Mouse (Mus musculus): ENCODE data around the gene Sigmar1. TPM values are rescaled to one million over a fixed set of nuclear protein-coding genes. Genes with fewer than 3 reads are reported as not detected.

The Sigmar1 gene
- total RNA-seq (2012; rRNA removed): 60.7 and 70.2 TPM in 2 replicates
- total RNA-seq (2014; rRNA removed): 19.8 and 26.4 TPM in 2 replicates
- polyA plus RNA-seq (2012; ENCODE audit: insufficient read length, low read depth): 89.4 and 97.5 TPM in 2 replicates

DNA sequence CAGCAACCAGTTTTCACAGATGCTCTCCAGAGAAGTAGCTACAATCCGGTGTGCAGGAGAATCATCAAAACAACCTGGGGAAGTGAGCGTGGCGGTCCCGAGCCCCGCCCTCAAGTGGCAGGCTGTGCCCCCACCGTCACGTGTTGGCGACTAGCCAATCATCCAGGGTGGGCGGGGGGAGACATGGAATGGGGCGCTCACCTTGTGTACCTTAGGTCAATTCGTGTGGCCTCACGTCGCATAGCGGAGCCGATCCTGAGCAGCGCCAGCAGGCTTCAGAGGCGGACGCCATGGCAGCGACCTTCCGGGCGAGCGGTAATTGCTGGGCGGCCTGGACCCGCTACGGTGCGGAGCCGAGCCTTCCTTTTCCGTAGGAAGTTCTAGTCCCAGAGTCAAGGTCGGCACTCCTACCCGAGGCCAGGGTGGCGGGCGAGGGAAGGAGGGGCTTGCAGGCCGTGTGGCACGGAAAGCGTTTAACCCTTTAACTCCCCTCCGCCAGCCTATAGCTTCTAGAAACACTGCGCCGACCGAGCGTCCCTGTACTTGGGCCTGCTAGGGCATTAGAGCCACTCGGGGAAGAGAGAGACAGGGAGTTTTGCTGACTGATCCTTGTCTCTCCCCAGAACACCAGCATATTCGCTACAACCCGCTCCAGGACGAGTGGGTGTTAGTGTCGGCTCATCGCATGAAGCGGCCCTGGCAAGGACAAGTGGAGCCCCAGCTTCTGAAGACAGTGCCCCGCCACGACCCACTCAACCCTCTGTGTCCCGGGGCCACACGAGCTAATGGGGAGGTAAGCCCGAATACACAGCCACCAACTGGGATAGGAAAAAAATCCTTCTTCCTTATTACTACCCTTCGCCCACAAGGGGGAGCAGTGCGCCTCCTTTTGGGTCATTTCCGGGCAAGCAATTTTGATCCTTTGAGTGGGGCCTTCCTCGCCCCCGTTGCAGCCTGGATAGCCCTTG is at the start of gene Sigmar1:
Gene Sigmar1, minus strand, starts transcription at position 820 of the 968 bp plus-strand sequence.
- peak within 1 kb of the TSS; percentile 63 for H3K9ac ChIP-seq (ENCODE audit: insufficient read depth, low read depth)
- H3K4me3 ChIP-seq (replicated peaks in 1 of 3; ENCODE audit: low read depth in 2 of 3, low read length in 2 of 3, poor library complexity in 1 of 3): peak within 1 kb of the TSS; percentile 75 to 86 (median 85)
- peak within 1 kb of the TSS; percentile 17; the same call in 1 of the 2 replicates for H3K27ac ChIP-seq (ENCODE audit: insufficient read depth, low read depth)
- in situ Hi-C loops (cut with MboI; ENCODE audit: low pct_ligation_motif_present, low pct_unique_long_range_greater_than_20kb, low sequenced_read_pairs) (no loop called here), dilution Hi-C loops (cut with MboI; ENCODE audit: extremely low pct_ligation_motif_present, extremely low pct_unique_long_range_greater_than_20kb, low sequenced_read_pairs) (no loop called here)
- H3K9me3 ChIP-seq (replicated peaks; ENCODE audit: low read length): no peaks in the 10 kb centered on the region
- peaks cover 9% of the 10 kb centered on the region for H3K27me3 ChIP-seq (replicated peaks)
- H3K4me2 ChIP-seq (ENCODE audit: insufficient read depth, low read depth, poor library complexity, severe bottlenecking): peak within 1 kb of the TSS; percentile 64
- peaks cover 6 to 31% of the 10 kb centered on the region in 2 experiments for H3K4me1 ChIP-seq (ENCODE audit: control insufficient read depth in 1 of 2, insufficient read depth in 2 of 2)
- peaks cover 13 to 41% of the 10 kb centered on the region in 2 experiments for H3K36me3 ChIP-seq (replicated peaks in 1 of 2; ENCODE audit: control insufficient read depth in 1 of 2, insufficient read depth in 1 of 2, low read length in 1 of 2)
- DNase-seq (ENCODE audit: extremely low read depth): peak; percentile 86
- H3K79me2 ChIP-seq (replicated peaks; ENCODE audit: control insufficient read depth, extremely low read depth, insufficient read depth, poor library complexity, severe bottlenecking): no peaks in the 10 kb centered on the region
- TF ChIP-seq MAFK (IDR thresholded peaks at IDR 0.05; ENCODE audit: insufficient replicate concordance, low read length): no peak
- peak; percentile 73 for TF ChIP-seq ZNF384 (IDR thresholded peaks at IDR 0.05; ENCODE audit: low read depth, low read length)
- peak; percentile 86 for TF ChIP-seq MAZ (IDR thresholded peaks at IDR 0.05; ENCODE audit: low read depth, low read length)
- peak; percentile 50 for TF ChIP-seq HCFC1 (IDR thresholded peaks at IDR 0.05; ENCODE audit: low read depth, low read length)
- peak; percentile 76 for TF ChIP-seq POLR2A (IDR thresholded peaks at IDR 0.05; ENCODE audit: low read depth, low read length)
- TF ChIP-seq SMC3 (IDR thresholded peaks at IDR 0.05; ENCODE audit: low read depth, low read length): peak; percentile 74
- TF ChIP-seq NELFE (IDR thresholded peaks at IDR 0.05; ENCODE audit: low read depth, low read length): peak; percentile 29; the same call in 1 of the 2 replicates
- TF ChIP-seq SIN3A (IDR thresholded peaks at IDR 0.05; ENCODE audit: low read length): peak; percentile 63; the same call in 1 of the 2 replicates
- TF ChIP-seq USF1 (IDR thresholded peaks at IDR 0.05; ENCODE audit: low read depth, low read length): peak; percentile 96
- TF ChIP-seq BHLHE40 (IDR thresholded peaks at IDR 0.05; ENCODE audit: low read depth, low read length): peak; percentile 75
- peak; percentile 48 for TF ChIP-seq ZMIZ1 (IDR thresholded peaks at IDR 0.05; ENCODE audit: low read depth, low read length)
- TF ChIP-seq EP300 (IDR thresholded peaks at IDR 0.05; ENCODE audit: low read length): no peak
- TF ChIP-seq ZKSCAN1 (IDR thresholded peaks at IDR 0.05; ENCODE audit: borderline replicate concordance, low read depth, low read length): no peak
- TF ChIP-seq E2F4 (IDR thresholded peaks at IDR 0.05; ENCODE audit: insufficient replicate concordance, low read depth, low read length): no peak
- no peak for TF ChIP-seq KAT2A (IDR thresholded peaks at IDR 0.05; ENCODE audit: insufficient replicate concordance, low read length)
- TF ChIP-seq RCOR1 (conservative IDR thresholded peaks at IDR 0.05; ENCODE audit: low read depth, low read length): no peak
- TF ChIP-seq MEF2A (IDR thresholded peaks at IDR 0.05; ENCODE audit: borderline replicate concordance, low read depth, low read length): peak; percentile 73
- peak; percentile 88 for TF ChIP-seq ELF1 (IDR thresholded peaks at IDR 0.05; ENCODE audit: low read depth, low read length)
- TF ChIP-seq CHD1 (IDR thresholded peaks at IDR 0.05; ENCODE audit: low read depth, low read length): no peak
- no peak for TF ChIP-seq CHD2 (IDR thresholded peaks at IDR 0.05; ENCODE audit: low read length)
- TF ChIP-seq ZC3H11A (IDR thresholded peaks at IDR 0.05; ENCODE audit: low read depth, low read length): no peak
- TF ChIP-seq RAD21 (IDR thresholded peaks at IDR 0.05; ENCODE audit: low read depth, low read length): peak; percentile 83
- no peak for TF ChIP-seq GABPA (IDR thresholded peaks at IDR 0.05; ENCODE audit: insufficient replicate concordance, low read depth, low read length)
- no peak for TF ChIP-seq JUN (IDR thresholded peaks at IDR 0.05; ENCODE audit: insufficient read depth, low read depth, low read length)
- TF ChIP-seq USF2 (conservative IDR thresholded peaks at IDR 0.05; ENCODE audit: low read depth, low read length): peak; percentile 94
- TF ChIP-seq NRF1 (IDR thresholded peaks at IDR 0.05; ENCODE audit: low read depth, low read length): no peak
- TF ChIP-seq PAX5 (IDR thresholded peaks at IDR 0.05; ENCODE audit: low read length): no peak
- 0 out of 2 replicates have a peak, but pooled peaks have one; percentile 14 for TF ChIP-seq JUND (conservative IDR thresholded peaks at IDR 0.05; ENCODE audit: low read depth, low read length)
- TF ChIP-seq MAX (IDR thresholded peaks at IDR 0.05; ENCODE audit: low read length): peak; percentile 95
- peak; percentile 44 to 89; a peak in 3 of 4 replicates for TF ChIP-seq CTCF (conservative IDR thresholded peaks at IDR 0.05 in 1 of 2, IDR thresholded peaks at IDR 0.05 in 1 of 2; ENCODE audit: low read depth in 2 of 2, low read length in 2 of 2)
- TF ChIP-seq TBP (conservative IDR thresholded peaks at IDR 0.05; ENCODE audit: low read depth, low read length): peak; percentile 60; the same call in 1 of the 2 replicates
- peak; percentile 36; the same call in 1 of the 2 replicates for TF ChIP-seq TCF12 (IDR thresholded peaks at IDR 0.05; ENCODE audit: low read depth, low read length)
- TF ChIP-seq ETS1 (conservative IDR thresholded peaks at IDR 0.05; ENCODE audit: low read depth, low read length): no peak
- peak; percentile 79 for TF ChIP-seq MXI1 (IDR thresholded peaks at IDR 0.05; ENCODE audit: low read depth, low read length)
- TF ChIP-seq UBTF (IDR thresholded peaks at IDR 0.05; ENCODE audit: low read depth, low read length): peak; percentile 65; the same call in 1 of the 2 replicates
- no peak for TF ChIP-seq POLR2AphosphoS2 (IDR thresholded peaks at IDR 0.05; ENCODE audit: low read depth, low read length)
- TF ChIP-seq MYC (IDR thresholded peaks at IDR 0.05; ENCODE audit: low read depth, low read length): no peak

Measured in CH12.LX (cell line).